Mouse (Mus musculus): ENCODE data around the gene Hmga1b.

GRCm38 (mm10) chr11:120804769-120805168, 42.2 kb downstream of the Hmga1b start:
- TF ChIP-seq POLR2A (IDR thresholded peaks at IDR 0.05; ENCODE audit: extremely low read depth, insufficient read depth, low read length) (no peak), CTCF (IDR thresholded peaks at IDR 0.05; ENCODE audit: extremely low read depth, insufficient read depth, low read length) (no peak)

All from cortical plate, adult 2 months (tissue).